Comparison of ENCODE assay signal across 8 mouse cellular contexts in genomic region chr16:18589804-18590790, GRCm38 (mm10). TPM values are rescaled to one million over a fixed set of nuclear protein-coding genes. Genes with fewer than 3 reads are reported as not detected.
A peak's percentile ranks its signal among the peaks of the same experiment; 100 is the strongest.
DNase-seq lines count a peak whose midpoint lies in the region; ATAC-seq lines count a peak whose summit lies in the region.

Gene Tbx1 (minus strand): TSS chr16:18590671.

- DNase-seq in spleen, postnatal 36 days (ENCODE audit: low spot score in 2 of 2) = peak; percentile 8 to 18
- no peak for DNase-seq in spleen, adult 12 weeks (ENCODE audit: low spot score)
- DNase-seq in frontal cortex, postnatal 36 days (ENCODE audit: low spot score in 2 of 2) = no peak
- no peak for DNase-seq in layer of hippocampus, adult 9-10 months (ENCODE audit: low spot score)
- no peak for DNase-seq in adrenal gland, postnatal 10 days

- no peak for ATAC-seq in embryonic facial prominence, embryonic 13.5 days (ENCODE audit: insufficient number of reproducible peaks, insufficient read depth, low FRiP score, low TSS enrichment, low read depth)
- peak; percentile 24; the same call in 1 of the 2 replicates for ATAC-seq in kidney, embryonic 16.5 days (ENCODE audit: low FRiP score, low TSS enrichment)
- peak; percentile 25; the same call in 1 of the 2 replicates for ATAC-seq in midbrain, embryonic 16.5 days

- WGBS in embryonic facial prominence, embryonic 13.5 days = 3% methylated on average over 48 of the region's 48 CpGs
- 4% methylated on average over 48 of the region's 48 CpGs for WGBS in kidney, embryonic 16.5 days
- WGBS in midbrain, embryonic 16.5 days = 2% methylated on average over 48 of the region's 48 CpGs

- no peak within 1 kb of the TSS for H3K27ac ChIP-seq in embryonic facial prominence, embryonic 13.5 days
- no peak within 1 kb of the TSS for H3K27ac ChIP-seq in kidney, embryonic 16.5 days (ENCODE audit: low read length)
- H3K27ac ChIP-seq in midbrain, embryonic 16.5 days (ENCODE audit: low read length) = no peak within 1 kb of the TSS

- H3K9me3 ChIP-seq in embryonic facial prominence, embryonic 13.5 days = no peaks in the 10 kb centered on the region
- H3K9me3 ChIP-seq in kidney, embryonic 16.5 days (ENCODE audit: low read length) = no peaks in the 10 kb centered on the region
- no peaks in the 10 kb centered on the region for H3K9me3 ChIP-seq in midbrain, embryonic 16.5 days (replicated peaks; ENCODE audit: control insufficient read depth, low read length, poor library complexity, severe bottlenecking)

- H3K4me2 ChIP-seq in embryonic facial prominence, embryonic 13.5 days = peak within 1 kb of the TSS; percentile 60
- peak within 1 kb of the TSS; percentile 49 for H3K4me2 ChIP-seq in kidney, embryonic 16.5 days (replicated peaks; ENCODE audit: low read depth, low read length)
- H3K4me2 ChIP-seq in midbrain, embryonic 16.5 days (ENCODE audit: low read length) = peak within 1 kb of the TSS; percentile 45

- H3K36me3 ChIP-seq in embryonic facial prominence, embryonic 13.5 days = no peaks in the 10 kb centered on the region
- H3K36me3 ChIP-seq in kidney, embryonic 16.5 days (ENCODE audit: insufficient read depth, low read length) = no peaks in the 10 kb centered on the region
- H3K36me3 ChIP-seq in midbrain, embryonic 16.5 days (ENCODE audit: control insufficient read depth, insufficient read depth, low read length) = no peaks in the 10 kb centered on the region

- H3K4me1 ChIP-seq in embryonic facial prominence, embryonic 13.5 days = peaks cover 49% of the 10 kb centered on the region
- H3K4me1 ChIP-seq in kidney, embryonic 16.5 days (ENCODE audit: insufficient read depth, low read length) = peaks cover 42% of the 10 kb centered on the region
- peaks cover 26% of the 10 kb centered on the region for H3K4me1 ChIP-seq in midbrain, embryonic 16.5 days (ENCODE audit: control insufficient read depth, insufficient read depth, low read length)

- H3K9ac ChIP-seq in embryonic facial prominence, embryonic 13.5 days = peak within 1 kb of the TSS; percentile 57
- 0 out of 2 replicates have a peak within 1 kb of the TSS, but pooled peaks have one; percentile 9 for H3K9ac ChIP-seq in kidney, embryonic 16.5 days (replicated peaks; ENCODE audit: low read length)
- no peak within 1 kb of the TSS for H3K9ac ChIP-seq in midbrain, embryonic 16.5 days (ENCODE audit: low read depth, low read length)

- peaks cover 91% of the 10 kb centered on the region for H3K27me3 ChIP-seq in embryonic facial prominence, embryonic 13.5 days
- peaks cover 94% of the 10 kb centered on the region for H3K27me3 ChIP-seq in kidney, embryonic 16.5 days (ENCODE audit: insufficient read depth, low read length)
- peaks cover 66% of the 10 kb centered on the region for H3K27me3 ChIP-seq in midbrain, embryonic 16.5 days (ENCODE audit: control insufficient read depth, insufficient read depth, low read depth, low read length)

- H3K4me3 ChIP-seq in embryonic facial prominence, embryonic 13.5 days = peak within 1 kb of the TSS; percentile 35
- peak within 1 kb of the TSS; percentile 36 for H3K4me3 ChIP-seq in kidney, embryonic 16.5 days (ENCODE audit: low read length)
- peak within 1 kb of the TSS; percentile 16; the same call in 1 of the 2 replicates for H3K4me3 ChIP-seq in midbrain, embryonic 16.5 days (ENCODE audit: low read depth, low read length)

RNA-seq across cellular contexts. Expression of gene Tbx1, which starts in this region (rescaled TPM):
- 7.9 and 8.3 TPM in 2 replicates for polyA plus RNA-seq in embryonic facial prominence, embryonic 13.5 days (2015; fragmentation: Nextera tagmentation; extraction: Ambion mirVana)
- polyA plus RNA-seq in kidney, embryonic 16.5 days (2015; fragmentation: Nextera tagmentation; extraction: Ambion mirVana) = 0.26 and 0.32 TPM in 2 replicates
- 0.33 and 0.66 TPM in 2 replicates for polyA plus RNA-seq in midbrain, embryonic 16.5 days (2015; fragmentation: Nextera tagmentation; extraction: Ambion mirVana)
- 1 to 10 TPM; 1.2 to 9.1 TPM for total RNA-seq in adrenal gland, postnatal 10 days (2021)

Comparison
In these comparisons a context has a peak if more than half of its experiments do, and no peak if none do; other contexts are left out.
1. DNase-seq: peak in spleen, postnatal 36 days (2 of 2); none in spleen, adult 12 weeks (single experiment), frontal cortex, postnatal 36 days (0 of 2), layer of hippocampus, adult 9-10 months (single experiment) and adrenal gland, postnatal 10 days (single experiment).
2. Peak in ATAC-seq, H3K4me3 ChIP-seq, H3K9ac ChIP-seq and H3K4me2 ChIP-seq in kidney, embryonic 16.5 days; RNA of the gene not detected or under 1 TPM.
3. Peak in ATAC-seq, H3K4me3 ChIP-seq and H3K4me2 ChIP-seq in midbrain, embryonic 16.5 days; RNA of the gene not detected or under 1 TPM.
4. Peak in every context shown above with its lines, with median percentiles within 50 percentile points of each other: H3K4me2 ChIP-seq and H3K4me3 ChIP-seq.